Mouse (Mus musculus): ENCODE results near the gene Gm10639. TPM values are rescaled to one million over a fixed set of nuclear protein-coding genes. Genes with fewer than 3 reads are reported as not detected.
"Not testable (repeated sequence)": the region's sequence is repeated elsewhere in the genome, so short reads cannot be mapped to it uniquely, and the experiment has no call there.

The Gm10639 gene
- total RNA-seq (2022): not detected

DNA sequence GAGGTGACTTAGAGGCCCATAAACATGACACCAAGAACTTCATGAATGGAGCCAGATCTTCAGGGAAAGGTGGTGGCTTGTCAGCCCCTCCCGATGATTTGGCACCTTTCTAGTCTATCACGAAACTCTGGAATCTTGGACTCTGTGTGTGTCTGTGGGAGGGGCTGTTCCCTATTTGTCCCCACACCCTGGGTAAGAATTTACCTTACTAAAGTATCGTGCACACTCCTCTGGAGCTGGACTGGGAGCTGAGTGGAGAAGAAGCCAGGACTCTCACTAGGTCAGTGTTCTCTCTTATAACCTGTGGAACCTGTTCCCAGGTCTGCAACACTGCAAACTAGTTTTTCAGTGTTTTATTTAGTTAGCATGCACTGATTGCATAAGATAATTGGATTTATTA, at the start of gene Gm10639:
Gene Gm10639 (plus strand): TSS at position 201 of the 400 bp plus-strand sequence.
- not testable (repeated sequence) for DNase-seq (ENCODE audit: low spot score in 2 of 2)

DNA sequence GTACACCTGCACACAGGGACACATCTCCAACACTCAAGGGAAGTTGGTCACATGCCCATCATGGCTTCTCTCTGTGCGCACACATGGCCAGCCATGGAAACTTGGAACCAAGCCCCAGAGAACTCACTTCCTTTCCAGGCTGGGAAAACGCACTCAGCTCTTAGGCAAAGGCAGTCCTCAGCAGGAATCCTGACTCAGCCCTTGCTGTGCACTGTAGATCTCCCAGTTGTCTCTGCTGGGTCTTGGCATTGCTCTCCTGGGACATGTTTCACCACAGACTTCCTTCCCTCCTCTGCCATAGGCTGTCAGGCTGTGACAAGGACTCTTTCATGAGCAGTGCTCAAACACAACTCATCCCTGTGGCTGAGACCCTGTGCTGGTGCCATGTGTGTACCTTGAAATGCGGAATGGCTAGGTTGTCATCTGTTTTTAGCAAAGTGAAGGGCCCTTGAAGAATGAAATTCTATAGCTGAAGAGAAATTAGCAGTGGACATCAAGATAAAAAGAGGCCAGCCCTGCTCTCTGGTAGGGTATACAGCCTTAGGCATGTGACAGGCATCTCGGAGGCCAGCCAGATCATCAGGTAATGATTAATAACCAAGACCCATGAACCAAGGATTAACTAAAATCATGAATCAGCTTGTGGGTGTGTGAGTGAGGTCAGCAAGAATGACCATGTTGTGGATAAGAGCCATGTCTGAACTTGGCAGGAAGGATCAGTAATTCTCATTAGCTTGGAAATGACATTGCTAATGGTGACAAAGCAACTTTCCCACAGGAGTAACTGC, 33.8 kb upstream of the Gm10639 start:
- not testable (repeated sequence) for DNase-seq (ENCODE audit: low spot score in 2 of 2)

DNA sequence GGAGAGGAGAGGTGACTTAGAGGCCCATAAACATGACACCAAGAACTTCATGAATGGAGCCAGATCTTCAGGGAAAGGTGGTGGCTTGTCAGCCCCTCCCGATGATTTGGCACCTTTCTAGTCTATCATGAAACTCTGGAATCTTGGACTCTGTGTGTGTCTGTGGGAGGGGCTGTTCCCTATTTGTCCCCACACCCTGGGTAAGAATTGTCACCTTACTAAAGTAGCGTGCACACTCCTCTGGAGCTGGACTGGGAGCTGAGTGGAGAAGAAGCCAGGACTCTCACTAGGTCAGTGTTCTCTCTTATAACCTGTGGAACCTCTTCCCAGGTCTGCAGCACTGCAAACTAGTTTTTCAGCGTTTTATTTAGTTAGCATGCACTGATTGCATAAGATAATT, 32.8 kb upstream of the Gm10639 start, which contains the start of gene Gm3776:
Gene Gm3776 (plus strand): TSS at position 216 of the 400 bp plus-strand sequence.
- DNase-seq (ENCODE audit: low spot score in 2 of 2): not testable (repeated sequence)

DNA sequence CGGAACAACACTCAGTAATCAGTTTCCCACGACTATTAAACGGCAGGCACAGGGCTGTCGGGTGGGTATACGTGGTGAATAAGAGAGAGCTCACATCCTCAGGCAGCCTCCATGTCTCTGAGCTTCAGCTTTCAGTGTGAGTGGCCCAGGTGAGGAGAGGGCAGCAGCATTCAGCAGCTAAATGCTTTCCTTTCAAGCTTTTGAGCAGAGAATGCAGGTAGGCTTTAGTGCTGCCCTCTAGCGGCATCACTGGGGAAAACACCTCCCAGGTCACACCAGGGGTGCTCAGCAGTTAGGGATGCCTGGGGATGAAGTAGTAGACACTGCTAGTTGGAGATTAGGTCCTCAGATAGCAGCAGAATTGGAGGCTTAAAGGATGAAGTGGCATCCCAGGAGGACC, 30.0 kb upstream of the Gm10639 start:
- peak in 1 of 2 experiments; percentile 26 for DNase-seq (ENCODE audit: low spot score in 2 of 2)

DNA sequence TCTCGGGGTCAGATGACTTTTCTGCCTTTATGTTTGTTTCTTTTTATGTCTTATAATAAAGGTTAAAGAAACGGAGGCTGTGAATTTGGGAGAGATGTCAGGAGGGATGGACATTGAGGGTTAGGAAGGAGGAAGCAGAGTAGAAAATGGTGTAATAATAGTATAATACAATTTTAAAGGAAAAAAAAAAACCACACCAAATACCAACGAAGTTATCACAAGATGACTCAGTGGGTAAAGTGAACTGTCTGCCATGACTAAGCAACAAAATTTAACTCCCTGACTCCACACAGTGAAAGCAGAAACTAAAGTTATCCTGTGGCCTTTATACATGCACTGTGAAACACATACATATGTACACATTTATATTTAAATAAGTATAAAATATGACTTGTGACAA, 18.8 kb upstream of the Gm10639 start:
- DNase-seq (ENCODE audit: low spot score in 2 of 2): not testable (repeated sequence)

DNA sequence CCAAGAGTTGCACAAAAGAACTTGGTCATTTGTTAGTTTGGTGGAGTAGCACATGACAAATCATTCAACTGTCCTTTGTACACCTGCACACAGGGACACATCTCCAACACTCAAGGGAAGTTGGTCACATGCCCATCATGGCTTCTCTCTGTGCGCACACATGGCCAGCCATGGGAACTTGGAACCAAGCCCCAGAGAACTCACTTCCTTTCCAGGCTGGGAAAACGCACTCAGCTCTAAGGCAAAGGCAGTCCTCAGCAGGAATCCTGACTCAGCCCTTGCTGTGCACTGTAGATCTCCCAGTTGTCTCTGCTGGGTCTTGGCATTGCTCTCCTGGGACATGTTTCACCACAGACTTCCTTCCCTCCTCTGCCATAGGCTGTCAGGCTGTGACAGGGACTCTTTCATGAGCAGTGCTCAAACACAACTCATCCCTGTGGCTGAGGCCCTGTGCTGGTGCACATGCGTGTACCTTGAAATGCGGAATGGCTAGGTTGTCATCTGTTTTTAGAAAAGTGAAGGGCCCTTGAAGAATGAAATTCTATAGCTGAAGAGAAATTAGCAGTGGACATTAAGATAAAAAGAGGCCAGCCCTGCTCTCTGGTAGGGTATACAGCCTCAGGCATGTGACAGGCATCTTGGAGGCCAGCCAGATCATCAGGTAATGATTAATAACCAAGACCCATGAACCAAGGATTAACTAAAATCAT, 7.6 kb upstream of the Gm10639 start:
- not testable (repeated sequence) for DNase-seq (ENCODE audit: low spot score in 2 of 2)

DNA sequence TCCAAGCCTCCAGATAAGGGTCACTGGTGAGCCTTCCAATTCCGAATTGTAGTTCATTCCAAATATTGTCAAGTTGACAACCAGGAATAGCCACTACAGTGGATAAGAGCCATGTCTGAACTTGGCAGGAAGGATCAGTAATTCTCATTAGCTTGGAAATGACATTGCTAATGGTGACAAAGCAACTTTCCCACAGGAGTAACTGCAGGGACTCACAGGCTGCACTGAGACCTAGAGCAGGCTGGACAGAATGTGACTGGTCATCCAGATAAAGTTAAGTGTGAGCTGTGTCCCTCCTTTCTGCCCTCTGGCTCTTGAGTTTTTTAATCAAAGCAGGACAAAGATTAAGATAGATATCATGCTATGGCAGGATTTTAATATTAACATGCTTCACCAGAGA, 660 bp upstream of the Gm10639 start:
- DNase-seq (ENCODE audit: low spot score in 2 of 2): not testable (repeated sequence)

DNA sequence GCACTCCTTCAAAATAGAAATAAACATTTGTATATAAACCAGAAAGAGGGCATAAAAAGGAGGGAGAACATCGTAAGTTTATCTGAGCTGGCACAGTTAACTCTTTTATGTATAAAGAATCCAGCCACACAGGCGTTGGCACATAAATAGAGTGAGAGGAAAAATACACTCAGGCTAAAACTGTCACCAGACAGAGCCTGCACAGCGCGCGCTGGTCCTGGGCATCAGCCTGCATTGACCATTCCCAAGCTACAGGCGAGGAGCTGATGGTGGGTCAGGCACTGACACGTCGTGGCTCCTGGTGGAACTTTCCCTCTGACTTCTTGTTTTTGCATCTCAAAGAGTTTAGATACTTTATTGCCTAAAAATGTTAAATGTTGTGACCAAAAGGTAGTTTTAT, 2.7 kb downstream of the Gm10639 start:
- not testable (repeated sequence) for DNase-seq (ENCODE audit: low spot score in 2 of 2)

DNA sequence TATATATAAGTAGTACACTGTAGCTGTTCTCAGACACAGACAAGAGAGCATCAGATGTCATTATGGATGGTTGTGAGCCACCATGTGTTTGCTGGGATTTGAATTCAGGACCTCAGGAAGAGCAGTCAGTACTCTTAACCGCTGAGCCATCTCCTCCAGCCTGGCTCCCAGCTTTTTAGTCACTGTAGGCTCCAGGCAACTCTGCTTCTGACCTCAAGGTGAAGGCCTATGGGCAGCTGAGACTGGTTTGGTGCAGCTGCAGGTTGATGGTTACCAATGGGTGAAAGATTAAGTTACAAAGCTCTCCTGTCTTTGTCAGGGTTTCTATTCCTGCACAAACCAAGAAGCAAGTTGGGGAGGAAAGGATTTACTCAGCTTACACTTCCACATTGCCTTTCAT, 4.0 kb downstream of the Gm10639 start:
- not testable (repeated sequence) for DNase-seq (ENCODE audit: low spot score in 2 of 2)

DNA sequence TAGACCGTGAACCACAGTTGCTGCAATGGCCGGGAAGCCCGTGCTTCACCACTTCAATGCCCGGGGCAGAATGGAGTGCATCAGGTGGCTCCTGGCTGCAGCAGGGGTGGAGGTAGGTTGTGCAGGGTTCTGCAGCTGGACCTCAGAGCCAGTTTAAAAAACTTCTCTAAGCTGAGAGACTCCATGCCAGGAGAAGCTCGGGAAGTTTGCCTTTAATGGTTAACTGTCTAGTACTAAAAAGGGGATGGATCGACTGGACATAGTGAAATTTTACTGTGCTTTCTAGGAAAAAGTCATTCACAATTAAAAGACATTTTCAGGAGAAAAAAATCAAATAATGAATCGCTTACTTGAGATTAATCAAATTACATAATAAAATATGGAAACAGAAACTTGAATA, 5.1 kb downstream of the Gm10639 start:
- DNase-seq (ENCODE audit: low spot score in 2 of 2): not testable (repeated sequence)

DNA sequence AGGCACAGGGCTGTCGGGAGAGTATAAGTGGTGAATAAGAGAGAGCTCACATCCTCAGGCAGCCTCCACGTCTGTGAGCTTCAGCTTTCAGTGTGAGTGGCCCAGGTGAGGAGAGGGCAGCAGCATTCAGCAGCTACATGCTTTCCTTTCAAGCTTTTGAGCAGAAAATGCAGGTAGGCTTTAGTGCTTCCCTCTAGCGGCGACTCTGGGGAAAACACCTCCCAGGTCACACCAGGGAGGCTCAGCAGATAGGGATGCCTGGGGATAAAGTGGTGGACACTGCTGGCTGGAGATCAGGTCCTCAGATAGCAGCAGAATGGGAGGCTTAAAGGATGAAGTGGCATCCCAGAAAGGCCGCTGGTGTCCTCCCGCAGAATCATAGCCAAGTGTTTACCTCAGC, 6.4 kb downstream of the Gm10639 start:
- DNase-seq (ENCODE audit: low spot score in 2 of 2): peak in 1 of 2 experiments; percentile 13

DNA sequence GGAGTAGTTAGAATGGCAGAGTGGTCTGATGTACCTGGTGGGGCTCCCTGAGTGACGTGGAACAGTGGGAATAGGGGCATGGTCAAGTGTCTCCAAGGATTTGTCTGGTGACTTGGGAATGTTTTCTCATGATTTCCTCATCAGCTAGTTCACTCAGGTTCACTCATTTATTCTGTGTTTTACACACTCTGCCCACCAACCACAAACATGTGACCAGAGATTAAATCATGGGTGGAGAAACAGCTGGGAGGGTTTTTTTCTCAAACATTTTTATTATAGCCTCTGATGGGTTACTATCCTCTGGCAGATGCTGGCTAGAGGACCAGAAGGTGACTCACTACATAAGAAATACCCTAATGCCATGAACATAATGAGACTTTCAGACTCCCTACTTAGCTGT, 8.5 kb downstream of the Gm10639 start:
- DNase-seq (ENCODE audit: low spot score in 2 of 2): no peak

DNA sequence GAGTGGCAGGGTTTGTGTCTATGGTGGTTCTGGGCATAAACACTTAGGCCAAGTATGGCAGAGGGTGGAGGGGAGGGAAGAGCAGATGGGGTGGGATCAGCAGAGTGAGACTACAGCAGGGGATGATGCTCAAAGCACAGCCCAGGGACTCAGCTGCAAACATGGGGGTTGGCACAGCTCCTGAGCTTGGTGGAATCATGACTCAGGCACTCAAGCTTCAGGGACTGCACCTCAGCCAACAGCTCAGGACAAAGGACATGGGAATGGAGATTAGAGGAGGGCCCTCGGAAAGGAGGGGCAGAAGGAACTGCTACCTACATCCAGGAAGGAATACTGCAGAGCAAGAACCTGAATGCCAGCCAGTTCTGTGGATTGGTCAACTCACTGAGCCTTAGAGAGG, 9.4 kb downstream of the Gm10639 start:
- not testable (repeated sequence) for DNase-seq (ENCODE audit: low spot score in 2 of 2)

DNA sequence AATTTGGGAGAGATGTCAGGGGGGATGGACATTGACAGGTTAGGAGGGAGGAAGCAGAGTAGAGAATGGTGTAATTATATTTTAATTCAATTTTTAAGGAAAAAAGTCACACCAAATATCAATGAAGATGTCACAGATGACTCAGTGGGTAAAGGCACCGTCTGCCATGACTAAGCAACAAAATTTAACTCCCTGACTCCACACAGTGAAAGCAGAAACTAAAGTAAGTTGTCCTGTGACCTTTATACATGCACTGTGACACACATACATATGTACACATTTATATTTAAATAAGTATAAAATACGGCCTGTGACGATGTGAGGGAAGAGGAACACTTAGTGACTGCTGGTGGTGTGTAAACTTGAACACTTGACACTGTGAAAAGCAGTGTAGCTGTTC, 18.4 kb downstream of the Gm10639 start:
- DNase-seq (ENCODE audit: low spot score in 2 of 2): not testable (repeated sequence)

DNA sequence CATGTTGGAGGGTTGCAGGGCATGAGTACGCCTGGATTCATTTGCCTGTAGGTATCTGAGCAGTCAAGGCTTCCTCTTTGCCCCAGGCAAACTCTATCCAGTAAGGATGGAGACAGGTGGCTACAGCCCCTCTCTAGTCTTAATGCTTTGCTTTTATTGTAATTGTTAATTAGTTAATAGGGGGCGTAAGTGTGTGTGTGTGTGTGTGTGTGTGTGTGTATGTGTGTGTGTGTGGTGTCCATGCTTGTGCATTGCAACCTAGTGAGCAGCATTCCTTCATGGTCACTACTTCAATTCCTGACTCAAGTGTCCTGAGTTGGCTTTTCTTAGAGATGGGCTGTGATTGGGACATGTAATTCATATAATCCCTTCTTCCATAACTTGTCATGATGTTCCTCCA, 25.0 kb downstream of the Gm10639 start, which contains the start of gene Omt2a:
Gene Omt2a (minus strand): TSS at position 101 of the 400 bp plus-strand sequence.
- no peak for DNase-seq (ENCODE audit: low spot score in 2 of 2)

DNA sequence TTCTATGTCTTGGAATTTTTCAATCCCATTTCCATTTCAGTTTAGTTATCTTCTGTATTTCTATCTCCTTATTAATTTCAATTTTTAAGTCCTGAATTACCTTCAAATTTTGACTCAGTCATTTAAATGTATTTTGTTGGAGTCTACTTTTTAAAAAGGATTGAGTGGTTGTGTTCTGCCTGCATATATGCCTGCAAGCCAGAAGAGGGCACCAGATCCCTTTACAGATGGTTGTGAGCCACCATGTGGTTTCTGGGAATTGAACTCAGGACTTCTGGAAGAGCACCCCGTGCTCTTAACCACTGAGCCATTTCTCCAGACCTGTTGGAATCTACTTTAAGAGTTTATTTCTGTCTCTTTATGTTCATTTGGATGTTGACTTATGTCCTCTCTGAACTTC, 29.8 kb downstream of the Gm10639 start:
- DNase-seq (ENCODE audit: low spot score in 2 of 2): no peak

DNA sequence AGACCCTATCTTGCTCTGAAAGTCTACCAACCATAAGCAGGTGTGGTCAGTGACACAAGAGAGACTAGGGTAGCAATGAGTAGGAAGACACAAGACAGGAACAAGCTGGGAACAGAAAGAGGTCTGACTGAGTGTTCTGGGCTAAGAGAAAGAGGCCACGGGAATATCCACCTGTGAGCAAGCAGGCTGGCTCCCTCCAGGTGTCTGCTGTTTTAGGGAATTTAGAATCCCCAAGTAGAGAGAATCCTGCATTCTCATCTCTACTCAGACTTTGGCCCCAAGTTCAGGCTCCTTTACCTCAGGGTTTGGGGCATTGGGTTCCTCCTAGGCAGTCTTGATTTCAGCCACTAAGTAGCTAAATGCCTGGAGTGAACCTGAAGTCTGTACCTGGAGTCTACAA, 37.6 kb downstream of the Gm10639 start, which contains the start of gene Omt2b:
Gene Omt2b (plus strand): TSS at position 301 of the 400 bp plus-strand sequence.
- DNase-seq (ENCODE audit: low spot score in 2 of 2): not testable (repeated sequence)

DNA sequence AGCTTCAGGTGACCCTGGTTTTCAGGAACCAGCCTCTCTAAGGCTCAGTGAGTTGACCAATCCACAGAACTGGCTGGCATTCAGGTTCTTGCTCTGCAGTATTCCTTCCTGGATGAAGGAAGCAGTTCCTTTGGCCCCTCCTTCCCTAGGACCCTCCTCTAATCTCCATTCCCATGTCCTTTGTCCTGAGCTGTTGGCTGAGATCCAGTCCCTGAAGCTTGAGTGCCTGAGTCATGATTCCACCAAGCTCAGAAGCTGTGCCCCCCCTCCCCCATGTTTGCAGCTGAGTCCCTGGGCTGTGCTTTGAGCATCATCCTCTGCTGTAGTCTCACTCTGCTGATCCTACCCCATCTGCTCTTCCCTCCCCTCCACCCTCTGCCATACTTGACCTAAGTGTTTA, 47.3 kb downstream of the Gm10639 start:
- DNase-seq (ENCODE audit: low spot score in 2 of 2): not testable (repeated sequence)

DNA sequence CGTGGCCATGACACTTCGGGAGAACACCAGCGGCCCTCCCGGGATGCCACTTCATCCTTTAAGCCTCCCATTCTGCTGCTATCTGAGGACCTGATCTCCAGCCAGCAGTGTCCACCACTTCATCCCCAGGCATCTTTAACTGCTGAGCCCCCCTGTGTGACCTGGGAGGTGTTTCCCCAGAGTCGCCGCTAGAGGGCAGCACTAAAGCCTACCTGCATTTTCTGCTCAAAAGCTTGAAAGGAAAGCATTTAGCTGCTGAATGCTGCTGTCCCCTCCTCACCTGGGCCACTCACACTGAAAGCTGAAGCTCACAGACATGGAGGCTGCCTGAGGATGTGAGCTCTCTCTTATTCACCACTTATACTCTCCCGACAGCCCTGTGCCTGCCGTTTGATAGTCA, 50.6 kb downstream of the Gm10639 start:
- DNase-seq (ENCODE audit: low spot score in 2 of 2): peak in 1 of 2 experiments; percentile 6

DNA sequence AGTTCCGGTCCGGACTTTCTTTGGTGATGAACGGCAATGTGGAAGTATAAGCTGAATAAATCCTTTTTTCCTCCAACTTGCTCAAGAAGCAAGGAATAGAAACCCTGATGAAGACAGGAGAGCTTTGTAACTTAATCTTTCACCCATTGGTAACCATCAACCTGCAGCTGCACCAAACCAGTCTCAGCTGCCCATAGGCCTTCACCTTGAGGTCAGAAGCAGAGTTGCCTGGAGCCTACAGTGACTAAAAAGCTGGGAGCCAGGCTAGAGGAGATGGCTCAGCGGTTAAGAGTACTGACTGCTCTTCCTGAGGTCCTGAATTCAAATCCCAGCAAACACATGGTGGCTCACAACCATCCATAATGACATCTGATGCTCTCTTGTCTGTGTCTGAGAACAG, 52.8 kb downstream of the Gm10639 start:
- DNase-seq (ENCODE audit: low spot score in 2 of 2): not testable (repeated sequence)

DNA sequence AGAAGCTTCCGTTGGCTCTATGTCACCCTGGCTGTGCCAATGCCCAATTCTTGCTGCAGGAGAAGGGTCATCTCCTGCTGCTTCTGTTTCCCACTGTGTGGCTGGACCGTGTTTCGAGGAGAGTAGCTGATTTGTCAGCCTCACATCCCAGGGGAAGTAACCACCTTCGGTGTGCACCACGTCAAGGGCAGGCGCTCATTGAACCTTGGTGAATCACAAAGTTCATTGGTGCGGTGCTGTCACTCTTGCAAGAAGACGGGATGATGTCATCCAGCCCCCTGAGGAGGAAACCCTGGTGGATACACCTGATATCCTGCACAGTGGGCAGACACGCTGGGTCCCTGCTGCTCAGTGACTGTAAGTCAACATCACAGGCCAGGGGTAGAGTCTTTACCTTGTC, 53.3 kb downstream of the Gm10639 start:
- DNase-seq (ENCODE audit: low spot score in 2 of 2): not testable (repeated sequence)

DNA sequence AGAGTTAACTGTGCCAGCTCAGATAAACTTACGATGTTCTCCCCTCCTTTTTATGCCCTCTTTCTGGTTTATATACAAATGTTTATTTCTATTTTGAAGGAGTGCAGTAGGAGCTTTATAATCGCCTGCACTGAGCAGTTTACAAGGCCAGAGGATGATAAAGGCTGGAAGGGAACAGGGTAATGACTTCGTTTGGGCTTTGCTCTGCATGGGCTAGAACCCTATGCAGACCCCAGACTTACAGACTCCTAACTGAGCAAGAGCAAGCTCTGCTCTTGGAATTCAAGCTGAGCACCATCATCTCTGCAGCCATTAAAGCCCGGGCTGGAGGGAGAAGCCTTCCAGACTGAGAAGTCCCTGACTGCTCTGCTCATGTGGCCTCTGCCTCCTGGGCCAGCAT, 55.5 kb downstream of the Gm10639 start:
- DNase-seq (ENCODE audit: low spot score in 2 of 2): not testable (repeated sequence)

Measured in left cerebral cortex, adult 8-10 months (tissue).